Mouse (Mus musculus): ENCODE data around the gene Trhde.

The Trhde gene

GRCm38 (mm10) chr10:114735678-114736077 lies 66.4 kb downstream of the Trhde start:
- DNase-seq (ENCODE audit: low spot score), result no peak

DNA sequence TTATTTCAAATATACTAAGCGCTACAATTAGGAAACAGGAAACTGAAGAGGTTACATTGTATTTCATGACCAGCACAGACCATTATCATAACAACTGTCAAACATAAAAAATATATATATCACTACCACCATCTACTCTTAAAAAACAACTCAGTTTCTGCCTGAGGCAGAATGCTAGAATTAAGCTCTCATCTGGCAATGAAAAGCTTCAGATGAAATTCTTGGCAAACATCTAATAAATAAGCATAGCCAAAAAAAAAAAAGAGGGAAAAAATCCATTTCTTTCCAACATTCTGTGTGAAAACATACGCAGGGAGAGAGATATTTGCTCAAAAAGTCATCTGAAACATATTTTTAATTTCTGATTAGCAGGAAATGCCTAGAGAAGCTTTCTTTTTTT lies 67.0 kb downstream of the Trhde start:
- no peak for DNase-seq (ENCODE audit: low spot score)

DNA sequence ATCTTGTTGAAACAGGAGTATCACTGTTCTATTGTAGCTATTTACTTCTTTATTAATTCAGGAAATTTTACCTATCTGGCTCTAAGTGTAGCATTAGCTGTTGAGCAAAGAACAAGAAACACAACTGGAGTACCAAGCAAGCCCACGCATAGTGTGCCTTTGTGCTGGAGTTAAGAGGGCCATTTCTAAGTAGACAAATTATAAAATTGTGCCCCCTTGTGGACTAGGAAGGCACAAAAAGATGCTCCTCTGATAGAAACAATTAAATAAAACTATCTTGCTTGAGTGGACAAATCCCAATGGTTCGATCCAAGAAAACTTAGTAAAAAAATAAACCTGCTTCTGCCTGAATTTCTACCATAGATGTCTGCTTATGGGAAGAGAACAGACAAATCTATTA lies 76.5 kb downstream of the Trhde start:
- DNase-seq (ENCODE audit: low spot score), result no peak

GRCm38 (mm10) chr10:114701791-114702190 lies 100.3 kb downstream of the Trhde start:
- DNase-seq (ENCODE audit: low spot score), result no peak

GRCm38 (mm10) chr10:114671791-114672415 lies 130.2 kb downstream of the Trhde start:
- DNase-seq (ENCODE audit: low spot score), result no peak

- no peak for DNase-seq (ENCODE audit: low spot score)
These were observed 209.1 kb downstream of the Trhde start for GRCm38 (mm10) chr10:114593046-114593445.

- no peak for DNase-seq (ENCODE audit: low spot score)
These were observed 223.2 kb downstream of the Trhde start for GRCm38 (mm10) chr10:114578926-114579325.

DNA sequence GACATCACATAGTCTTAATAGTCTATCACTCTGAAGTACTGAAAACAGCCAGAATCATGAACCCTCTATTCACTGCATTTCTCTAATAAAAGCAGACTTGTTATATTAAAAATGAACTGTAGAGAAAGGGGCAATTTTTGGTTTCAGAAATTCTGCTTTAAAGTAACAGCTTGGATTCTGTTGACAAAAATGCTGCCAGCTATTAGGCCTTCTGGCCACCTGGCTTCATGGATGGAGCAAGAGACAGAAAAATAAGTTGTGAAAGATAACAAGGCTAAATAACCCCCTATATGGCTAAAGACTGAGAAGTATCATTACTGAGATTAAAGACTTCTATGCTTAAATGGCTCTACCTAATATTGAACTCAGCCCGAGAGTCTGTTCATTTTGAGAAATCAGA lies 234.2 kb downstream of the Trhde start:
- DNase-seq (ENCODE audit: low spot score), result no peak

DNA sequence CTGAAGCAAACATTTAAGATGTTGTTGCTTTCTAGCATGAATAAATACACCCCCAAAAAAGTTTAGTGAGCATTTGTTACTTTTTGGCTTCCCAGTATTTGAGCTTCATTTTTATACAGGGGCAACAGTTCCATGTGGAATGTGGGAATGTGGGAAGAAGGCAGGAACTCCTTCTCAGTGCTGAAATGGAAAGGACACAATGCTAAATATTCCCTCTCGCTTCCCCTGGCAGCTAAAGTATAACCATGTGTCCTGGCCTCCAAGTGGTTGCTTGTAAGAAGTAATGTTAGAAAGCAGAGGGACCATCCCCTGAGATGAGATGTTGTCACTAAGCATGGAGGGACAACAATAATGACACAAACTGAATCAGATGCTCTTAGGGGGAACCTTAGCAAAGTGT lies 292.9 kb downstream of the Trhde start:
- no peak for DNase-seq (ENCODE audit: low spot score)

DNA sequence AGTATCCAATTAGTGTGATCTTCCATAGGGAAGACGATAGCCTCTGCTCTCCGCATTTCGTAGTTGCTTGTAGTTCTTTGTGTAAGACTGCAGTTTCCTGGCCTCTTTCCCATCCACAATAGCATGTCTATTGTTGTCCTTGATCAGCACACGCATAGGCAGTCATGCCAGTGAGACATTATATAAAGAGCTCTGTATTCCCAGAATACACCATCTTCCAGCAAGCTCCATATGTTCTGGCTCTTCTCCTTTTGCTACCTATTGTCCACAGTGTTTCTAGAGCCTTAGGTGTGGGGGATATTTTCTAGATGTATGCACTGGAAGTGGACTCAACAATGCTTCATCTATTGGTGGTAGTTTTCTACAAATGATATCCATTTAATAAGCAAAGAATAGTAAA lies 313.3 kb downstream of the Trhde start:
- DNase-seq (ENCODE audit: low spot score), result no peak

DNA sequence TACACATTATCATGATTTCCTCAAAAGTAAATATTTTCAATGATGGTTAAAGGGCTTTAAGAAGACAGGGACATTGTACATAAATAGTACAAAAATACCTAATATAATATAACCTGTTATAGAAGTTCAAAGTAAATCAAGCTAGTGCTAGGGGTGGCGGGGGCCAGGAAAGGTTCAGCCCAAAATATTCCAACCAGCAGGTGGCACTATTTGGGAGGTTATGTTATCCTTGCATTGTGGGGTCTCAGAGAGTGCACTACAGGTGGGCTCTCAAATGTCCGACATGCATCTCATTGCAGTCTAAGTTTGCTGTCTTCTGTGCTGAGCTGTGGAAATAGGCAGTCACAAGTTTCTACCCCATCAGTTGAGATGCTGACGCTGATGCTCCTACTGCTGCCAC lies 346.5 kb downstream of the Trhde start:
- no peak for DNase-seq (ENCODE audit: low spot score)

DNA sequence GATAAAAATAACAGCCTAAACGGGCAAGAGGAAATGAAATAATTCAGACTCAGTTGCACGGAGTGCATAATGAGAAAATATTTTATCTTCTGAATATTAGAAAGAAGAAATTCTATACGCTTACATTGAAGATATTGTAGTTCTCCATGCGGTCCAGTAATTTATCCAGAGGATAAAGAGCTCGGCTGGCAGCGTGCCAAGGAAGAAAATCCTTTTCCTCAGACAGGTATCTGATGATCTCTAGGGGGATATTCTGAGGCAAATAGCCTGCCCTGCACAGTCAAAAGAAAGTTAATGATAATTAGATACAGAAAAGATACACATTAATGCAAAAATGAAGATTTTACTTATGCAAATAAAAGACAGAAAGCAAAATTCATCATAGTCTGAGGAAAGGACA lies 354.0 kb downstream of the Trhde start:
- no peak for DNase-seq (ENCODE audit: low spot score)

DNA sequence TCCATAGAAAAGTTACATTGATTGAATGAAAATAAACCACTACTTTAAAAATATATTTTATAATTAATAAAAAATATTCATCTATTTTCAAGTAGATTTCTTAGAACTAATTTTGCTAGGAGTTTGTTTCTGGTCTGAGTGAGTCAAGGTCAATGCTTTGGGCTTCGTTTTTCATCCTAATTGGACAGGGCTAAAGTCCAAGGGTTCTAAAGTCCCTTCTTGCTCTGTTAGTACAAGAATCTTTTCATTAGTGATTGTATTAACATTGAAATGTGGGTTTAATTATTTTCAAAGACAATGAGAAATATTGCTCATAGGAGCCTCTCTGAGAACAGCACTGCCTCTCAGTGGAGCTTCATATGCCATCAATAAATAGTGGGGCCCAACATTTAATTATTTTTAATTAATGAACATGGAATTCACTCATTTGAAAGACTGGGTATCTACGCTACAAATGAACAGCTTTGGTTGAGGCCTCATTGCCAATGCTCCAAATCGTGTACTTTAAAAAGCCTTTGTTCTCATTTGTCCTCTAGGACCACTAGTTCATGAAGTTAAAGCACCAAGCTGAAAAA lies 383.1 kb downstream of the Trhde start:
- no peak for DNase-seq (ENCODE audit: low spot score)

DNA sequence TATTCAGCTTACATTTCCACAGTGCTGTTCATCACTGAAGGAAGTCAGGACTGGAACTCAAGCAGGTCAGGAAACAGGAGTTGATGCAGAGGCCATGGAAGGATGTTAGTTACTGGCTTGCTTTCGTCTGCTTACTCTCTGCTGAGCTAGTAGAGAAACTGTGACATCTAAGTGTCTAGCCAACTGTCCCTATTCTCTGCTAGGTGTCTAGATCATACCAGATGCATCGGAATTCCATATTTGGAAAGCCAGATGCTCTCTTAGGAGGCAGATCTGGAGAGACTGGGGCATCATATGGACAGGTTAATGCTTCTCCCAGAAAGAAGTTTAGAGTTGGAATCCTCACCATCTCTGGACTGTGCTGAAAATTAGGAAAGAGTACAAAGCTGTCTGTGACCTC lies 386.4 kb downstream of the Trhde start:
- DNase-seq (ENCODE audit: low spot score), result no peak

GRCm38 (mm10) chr10:114405260-114405659 lies 396.8 kb downstream of the Trhde start:
- DNase-seq (ENCODE audit: low spot score), result no peak

DNA sequence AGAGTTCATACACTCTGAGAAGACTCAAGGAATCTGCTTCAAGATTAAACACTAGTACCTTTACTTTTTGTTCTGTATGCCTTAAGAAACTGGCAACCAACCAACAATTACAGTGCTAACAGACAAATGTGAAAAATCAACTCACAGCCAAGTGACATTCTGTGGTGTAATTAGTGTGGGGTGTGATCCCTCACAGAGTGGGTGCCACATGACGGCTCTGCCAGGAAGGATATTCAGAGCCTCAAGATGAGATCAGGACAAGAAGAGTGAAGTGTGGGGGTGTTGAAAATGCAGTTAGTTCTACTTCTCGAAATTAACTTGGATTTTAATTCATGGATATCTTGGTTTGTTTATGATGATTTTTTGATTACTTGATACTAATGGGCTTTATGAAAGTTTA lies 398.3 kb downstream of the Trhde start:
- DNase-seq (ENCODE audit: low spot score), result no peak

DNA sequence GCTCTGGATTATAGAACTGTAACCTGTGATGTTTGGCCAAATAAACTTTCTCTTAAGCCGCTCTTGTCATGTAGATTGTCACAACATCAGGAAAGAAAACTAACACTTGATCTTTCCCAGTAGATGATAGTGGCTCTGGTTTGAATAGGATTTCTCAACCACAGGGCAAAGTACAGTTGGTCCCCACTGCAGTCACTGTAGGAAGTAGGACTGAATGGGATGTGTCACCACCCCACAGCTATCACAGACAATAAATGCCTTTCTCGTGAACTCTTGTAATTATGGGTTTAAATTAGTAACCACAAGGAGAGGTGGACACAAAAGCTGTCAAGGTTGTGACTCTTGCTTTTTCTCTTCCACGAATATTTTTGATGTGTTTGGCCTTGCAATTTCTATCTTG lies 431.3 kb downstream of the Trhde start:
- DNase-seq (ENCODE audit: low spot score), result no peak

- no peak for DNase-seq (ENCODE audit: low spot score)
These were observed 438.7 kb downstream of the Trhde start for GRCm38 (mm10) chr10:114363442-114363841.

DNA sequence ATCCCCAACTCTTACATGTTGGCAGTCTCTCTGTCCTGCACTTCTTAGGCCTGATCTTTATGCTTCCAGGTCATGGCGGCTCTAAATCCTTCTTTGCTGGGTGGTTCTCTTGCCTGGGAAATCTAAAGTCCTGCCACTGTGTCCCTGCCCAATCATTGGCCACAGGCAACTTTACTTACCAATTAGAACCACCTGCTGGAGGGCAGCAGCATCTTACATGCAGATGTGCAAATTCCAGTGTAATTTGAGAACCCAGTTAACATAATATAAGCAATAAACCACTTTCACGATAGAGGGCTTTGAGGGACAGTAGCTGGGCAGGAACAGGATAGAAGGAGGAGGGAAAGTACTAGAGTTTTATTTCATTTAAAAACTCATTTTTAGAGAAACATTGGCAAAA lies 439.5 kb downstream of the Trhde start:
- no peak for DNase-seq (ENCODE audit: low spot score)

Data from layer of hippocampus, adult 9-10 months (tissue).